Mouse (Mus musculus): ENCODE data around the gene Olfr1223.

GRCm38 (mm10) chr2:89117183-89117582 lies 34.2 kb downstream of the Olfr1223 start, which contains the start of gene Olfr1221:
- TF ChIP-seq CTCF (IDR thresholded peaks at IDR 0.05; ENCODE audit: borderline replicate concordance, control insufficient read depth, extremely low read depth, insufficient read depth, low read length, poor library complexity) (no peak), POLR2A (IDR thresholded peaks at IDR 0.05; ENCODE audit: control insufficient read depth, extremely low read depth, insufficient read depth, low read length, poor library complexity) (no peak)
